Mouse (Mus musculus) olfactory bulb, adult 2 months (tissue): ENCODE results near the gene Cdkn2d.

Source experiments
- CTCF ChIP-seq: fragments of 200-500 bp; IDR thresholded peaks from 2 replicates; pipeline ENCODE4 v1.5.1; 2012; ENCODE audit warnings: low read depth, mild to moderate bottlenecking, low read length, moderate library complexity; ENCODE audit not compliant: insufficient read depth
- POLR2A ChIP-seq: fragments of 200-500 bp; IDR thresholded peaks from 2 replicates; pipeline ENCODE4 v1.6.1; 2012; ENCODE audit warnings: mild to moderate bottlenecking, low read depth, low read length, moderate library complexity; ENCODE audit not compliant: insufficient read depth

DNA sequence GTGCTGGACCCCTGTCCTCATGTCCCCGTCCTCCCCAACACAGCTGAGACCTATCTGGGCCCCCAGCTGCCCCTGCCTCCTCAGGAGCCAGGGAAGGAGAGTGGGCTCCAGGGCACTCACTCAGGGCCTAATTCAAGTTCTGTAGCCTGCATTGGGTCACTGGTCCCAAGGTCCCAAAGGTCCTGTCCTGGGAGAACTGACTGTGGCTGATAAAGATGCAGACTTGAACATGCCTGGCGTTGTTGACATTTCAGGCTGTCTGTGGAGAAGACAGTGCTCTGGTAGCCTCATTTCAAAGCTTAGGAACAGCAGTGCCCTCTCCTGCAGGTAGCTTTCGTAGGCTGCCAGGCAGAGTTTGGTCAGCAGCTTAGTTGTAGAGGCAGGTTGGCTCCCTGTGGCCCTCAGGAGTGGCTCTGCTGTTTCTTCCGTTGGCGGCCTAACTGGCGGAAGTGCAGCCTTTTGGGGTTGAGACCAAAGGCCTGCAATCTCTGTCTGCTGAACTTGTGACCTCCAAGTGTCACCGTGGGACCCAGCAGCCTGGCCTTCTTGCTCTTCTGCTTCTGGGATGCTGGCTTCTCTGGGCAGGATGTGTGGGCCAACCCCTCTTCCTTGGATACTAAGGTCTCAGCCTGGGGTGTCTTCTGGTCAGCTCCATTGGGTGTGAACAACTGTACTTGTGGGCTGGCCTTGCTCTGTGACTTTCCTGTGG lies 17.5 kb downstream of the Cdkn2d start:
- TF ChIP-seq CTCF (no peak), POLR2A (no peak)
